Mouse (Mus musculus) heart, embryonic 15.5 days (tissue): Measurements from ENCODE around the gene Ube3b. TPM values are rescaled to one million over a fixed set of nuclear protein-coding genes. Genes with fewer than 3 reads are reported as not detected.

Experiments used
- ATAC-seq: fragments of 200-750 bp; cut with Nextera tagmentation; replicated peaks from 2 replicates; pipeline ENCODE4 v1.8.0; 2017; ENCODE audit warnings: low read depth, moderate TSS enrichment; ENCODE audit not compliant: insufficient number of reproducible peaks, insufficient read depth, low FRiP score
- H3K27ac ChIP-seq: fragments of 300-500 bp; sonication (generic); 2 replicates; pipeline ENCODE4 v1.5.1; 2015; ENCODE audit warnings: mild to moderate bottlenecking, inconsistent platforms
- H3K27me3 ChIP-seq: fragments of 300-500 bp; sonication (generic); 2 replicates; pipeline ENCODE4 v1.6.1; 2015; ENCODE audit warnings: inconsistent platforms
- H3K36me3 ChIP-seq: fragments of 300-500 bp; sonication (generic); 2 replicates; pipeline ENCODE4 v1.6.1; 2015; ENCODE audit warnings: mild to moderate bottlenecking, inconsistent platforms
- H3K4me1 ChIP-seq: fragments of 300-500 bp; sonication (generic); replicated peaks from 2 replicates; pipeline ENCODE4 v1.6.1; 2015; ENCODE audit warnings: inconsistent platforms
- H3K4me2 ChIP-seq: fragments of 300-500 bp; sonication (generic); 2 replicates; pipeline ENCODE4 v1.6.1; 2015; ENCODE audit warnings: inconsistent platforms, mild to moderate bottlenecking, moderate library complexity
- H3K4me3 ChIP-seq: fragments of 300-500 bp; sonication (generic); 2 replicates; pipeline ENCODE4 v1.5.1; 2015; ENCODE audit warnings: mild to moderate bottlenecking, inconsistent platforms
- H3K9ac ChIP-seq: fragments of 300-500 bp; sonication (generic); 2 replicates; pipeline ENCODE4 v1.6.1; 2015; ENCODE audit warnings: mild to moderate bottlenecking, inconsistent platforms
- H3K9me3 ChIP-seq: fragments of 300-500 bp; sonication (generic); replicated peaks from 2 replicates; pipeline ENCODE4 v1.6.1; 2016; ENCODE audit warnings: inconsistent platforms
- WGBS: fragments of 180-500 bp; shearing (Covaris S2); methylation state at CpG from one replicate; pipeline ENCODE4 v1.1.7; 2015; ENCODE audit warnings: mixed read lengths; 5-methylcytosine and 5-hydroxymethylcytosine counted together
- polyA plus RNA-seq: library from polyadenylated mRNA; unstranded; fragments of >200 nt; fragmentation: Nextera tagmentation; extraction: Ambion mirVana; gene quantifications from 2 replicates; pipeline ENCODE4 v1.2.1, GENCODE M21; 2015

Ube3b gene
- polyA plus RNA-seq, 1 experiment from 2014 or later: 36.2 TPM

- Histone ChIP-seq H3K4me1 (no peaks in the 10 kb centered on the region), H3K9me3 (no peaks in the 10 kb centered on the region), H3K36me3 (no peaks in the 10 kb centered on the region), H3K4me2 (no peak overlapping the region), H3K4me3 (no peak overlapping the region), H3K27me3 (no peaks in the 10 kb centered on the region), H3K9ac (no peak overlapping the region), H3K27ac (no peak overlapping the region)
- ATAC-seq: no peak
- WGBS: 72% methylated on average over 18 of the region's 18 CpGs
Observed at GRCm38 (mm10) chr5:114428621-114429020, 48.2 kb downstream of the Ube3b start.

GRCm38 (mm10) chr5:114429781-114430180 is 49.4 kb downstream of the Ube3b start:
- Histone ChIP-seq H3K9ac (no peak overlapping the region), H3K4me1 (no peaks in the 10 kb centered on the region), H3K36me3 (no peaks in the 10 kb centered on the region), H3K4me2 (no peak overlapping the region), H3K27me3 (no peaks in the 10 kb centered on the region), H3K27ac (no peak overlapping the region), H3K4me3 (no peak overlapping the region), H3K9me3 (no peaks in the 10 kb centered on the region)
- ATAC-seq: no peak
- 85% methylated on average over 7 of the region's 7 CpGs for WGBS

GRCm38 (mm10) chr5:114434359-114434758 is 54.0 kb downstream of the Ube3b start:
- no peaks in the 10 kb centered on the region for H3K9me3 ChIP-seq
- 85% methylated on average over 8 of the region's 8 CpGs for WGBS
- no peaks in the 10 kb centered on the region for H3K4me1 ChIP-seq
- peaks cover 11% of the 10 kb centered on the region; the same call in 1 of the 2 replicates for H3K36me3 ChIP-seq
- no peak overlapping the region for H3K9ac ChIP-seq
- no peak overlapping the region for H3K4me2 ChIP-seq
- H3K27me3 ChIP-seq: no peaks in the 10 kb centered on the region
- no peak overlapping the region for H3K4me3 ChIP-seq
- ATAC-seq: no peak
- no peak overlapping the region for H3K27ac ChIP-seq

- Histone ChIP-seq H3K36me3 (peaks cover 11% of the 10 kb centered on the region; the same call in 1 of the 2 replicates), H3K4me3 (no peak overlapping the region), H3K9me3 (no peaks in the 10 kb centered on the region), H3K27me3 (no peaks in the 10 kb centered on the region), H3K27ac (no peak overlapping the region), H3K4me1 (no peaks in the 10 kb centered on the region), H3K9ac (no peak overlapping the region), H3K4me2 (no peak overlapping the region)
- no peak for ATAC-seq
- WGBS: 84% methylated on average over 14 of the region's 14 CpGs
Observed at GRCm38 (mm10) chr5:114435588-114435987, 55.2 kb downstream of the Ube3b start.

- WGBS: 3% methylated on average over 43 of the region's 43 CpGs
Observed at GRCm38 (mm10) chr5:114443566-114444367, 63.4 kb downstream of the Ube3b start, which contains the start of the genes Mmab and Mvk. Gene Mmab (minus strand): TSS chr5:114444060. Gene Mvk (plus strand): TSS chr5:114444269.

GRCm38 (mm10) chr5:114444368-114444692 is 63.9 kb downstream of the Ube3b start:
- Histone ChIP-seq H3K9me3 (no peaks in the 10 kb centered on the region), H3K4me3 (peak overlapping the region; percentile 90), H3K4me2 (peak overlapping the region; percentile 90), H3K4me1 (peaks cover 12% of the 10 kb centered on the region), H3K27me3 (no peaks in the 10 kb centered on the region), H3K27ac (peak overlapping the region; percentile 48; the same call in 1 of the 2 replicates), H3K9ac (peak overlapping the region; percentile 84), H3K36me3 (0 out of 2 replicates have a peak, but pooled peaks cover 4% of the 10 kb centered on the region)
- ATAC-seq: no peak
- under 1% methylated on average over 21 of the region's 21 CpGs for WGBS

More at GRCm38 (mm10) chr5:114443566-114444367, 63.4 kb downstream of the Ube3b start, which contains the start of the genes Mmab and Mvk:
- Histone ChIP-seq H3K36me3 (0 out of 2 replicates have a peak, but pooled peaks cover 4% of the 10 kb centered on the region), H3K9ac (peak within 1 kb of the TSS; percentile 84), H3K4me3 (peak within 1 kb of the TSS; percentile 90), H3K27ac (peak within 1 kb of the TSS; percentile 69), H3K4me1 (peaks cover 12% of the 10 kb centered on the region), H3K27me3 (no peaks in the 10 kb centered on the region), H3K9me3 (no peaks in the 10 kb centered on the region), H3K4me2 (peak within 1 kb of the TSS; percentile 90)
- peak; percentile 98 for ATAC-seq

- Histone ChIP-seq H3K27ac (no peak overlapping the region), H3K36me3 (0 out of 2 replicates have a peak, but pooled peaks cover 4% of the 10 kb centered on the region), H3K4me3 (no peak overlapping the region), H3K27me3 (no peaks in the 10 kb centered on the region), H3K9ac (no peak overlapping the region), H3K4me2 (no peak overlapping the region), H3K4me1 (peaks cover 8% of the 10 kb centered on the region), H3K9me3 (no peaks in the 10 kb centered on the region)
- WGBS: 86% methylated on average over 4 of the region's 4 CpGs
- no peak for ATAC-seq
Observed at GRCm38 (mm10) chr5:114449011-114449410, 68.6 kb downstream of the Ube3b start.

GRCm38 (mm10) chr5:114456287-114456686 is 75.9 kb downstream of the Ube3b start:
- Histone ChIP-seq H3K4me2 (no peak overlapping the region), H3K4me1 (peaks cover 10% of the 10 kb centered on the region), H3K36me3 (no peaks in the 10 kb centered on the region), H3K4me3 (no peak overlapping the region), H3K9me3 (no peaks in the 10 kb centered on the region), H3K27ac (no peak overlapping the region), H3K27me3 (peaks cover 17% of the 10 kb centered on the region), H3K9ac (no peak overlapping the region)
- WGBS: 82% methylated on average over 9 of the region's 9 CpGs
- no peak for ATAC-seq

GRCm38 (mm10) chr5:114456995-114457605 is 76.7 kb downstream of the Ube3b start:
- H3K36me3 ChIP-seq: no peaks in the 10 kb centered on the region
- 0 out of 2 replicates have a peak overlapping the region, but pooled peaks have one; percentile 34 for H3K27ac ChIP-seq
- H3K4me3 ChIP-seq: no peak overlapping the region
- no peak overlapping the region for H3K9ac ChIP-seq
- H3K4me2 ChIP-seq: peak overlapping the region; percentile 42; the same call in 1 of the 2 replicates
- H3K4me1 ChIP-seq: peaks cover 14% of the 10 kb centered on the region
- no peaks in the 10 kb centered on the region for H3K9me3 ChIP-seq
- 48% methylated on average over 16 of the region's 16 CpGs for WGBS
- no peak for ATAC-seq
- peaks cover 17% of the 10 kb centered on the region for H3K27me3 ChIP-seq

- peaks cover 17% of the 10 kb centered on the region for H3K27me3 ChIP-seq
- WGBS: 7% methylated on average over 7 of the region's 7 CpGs
- H3K4me3 ChIP-seq: no peak overlapping the region
- no peak overlapping the region for H3K4me2 ChIP-seq
- H3K9me3 ChIP-seq: no peaks in the 10 kb centered on the region
- H3K4me1 ChIP-seq: peaks cover 18% of the 10 kb centered on the region
- H3K36me3 ChIP-seq: no peaks in the 10 kb centered on the region
- ATAC-seq: peak; percentile 16; the same call in 1 of the 2 replicates
- H3K27ac ChIP-seq: no peak overlapping the region
- H3K9ac ChIP-seq: no peak overlapping the region
Observed at GRCm38 (mm10) chr5:114461238-114461637, 80.8 kb downstream of the Ube3b start.
